Mouse (Mus musculus) spleen, adult 2 months (tissue): Measurements from ENCODE around the gene Dbndd2.

ENCODE experiments used
- CTCF ChIP-seq: fragments of 200-500 bp; IDR thresholded peaks from 2 replicates; pipeline ENCODE4 v1.5.1; 2011; ENCODE audit warnings: mild to moderate bottlenecking, inconsistent platforms; ENCODE audit not compliant: insufficient read depth, insufficient read length, insufficient replicate concordance; ENCODE audit errors: extremely low read depth
- POLR2A ChIP-seq: fragments of 200-500 bp; IDR thresholded peaks from 2 replicates; pipeline ENCODE4 v1.6.1; 2011; ENCODE audit warnings: low read depth, low read length, inconsistent platforms

GRCm38 (mm10) chr2:164537003-164537402 is 51.1 kb downstream of the Dbndd2 start:
- TF ChIP-seq CTCF (no peak), POLR2A (no peak)
